ENCODE assay signal across 20 mouse cellular contexts in the genomic region with DNA sequence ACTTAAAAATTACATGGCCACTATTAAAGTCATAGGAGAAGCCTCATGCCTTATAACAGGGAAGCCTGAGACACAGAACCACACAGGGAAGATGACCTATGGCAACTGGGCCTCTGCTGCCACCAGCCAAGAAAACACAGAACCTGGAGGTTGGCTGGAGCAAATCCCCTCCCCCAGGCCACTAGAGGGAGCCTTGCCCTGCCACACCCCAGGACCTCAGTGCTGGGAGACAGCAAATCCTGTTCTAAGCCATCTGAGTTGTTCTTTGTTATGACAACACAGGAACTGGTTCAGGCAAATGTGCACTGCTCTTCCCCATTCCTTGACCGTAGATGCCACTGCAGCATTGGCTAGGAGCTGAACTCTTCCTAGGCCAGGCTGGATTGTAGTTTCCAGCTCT. TPM values are rescaled to one million over a fixed set of nuclear protein-coding genes. Genes with fewer than 3 reads are reported as not detected.
DNase-seq lines count a peak whose midpoint lies in the region; ATAC-seq and TF ChIP-seq lines count a peak whose summit lies in the region.
"Had no signal": no experiment of that assay in that cellular context is flagged by ENCODE, and none has a peak within 500 bp of the region (broad histone marks: within the 10 kb centered on the region; RNA-seq: fewer than 3 reads in every experiment).

No protein-coding gene starts in this region.

- H3K4me1 ChIP-seq in heart, postnatal 0 days (ENCODE audit: control insufficient read depth, insufficient read depth) = no peaks in the 10 kb centered on the region
- H3K4me1 ChIP-seq in ES-E14 (ENCODE audit: control insufficient read depth in 2 of 2, insufficient read depth in 2 of 2, low read length in 2 of 2, poor library complexity in 1 of 2) = no peaks in the 10 kb centered on the region
- H3K4me1 ChIP-seq in liver, postnatal 0 days (ENCODE audit: insufficient read depth) = no peaks in the 10 kb centered on the region
- no peaks in the 10 kb centered on the region for H3K4me1 ChIP-seq in embryonic facial prominence, embryonic 10.5 days
- H3K4me1 ChIP-seq: embryonic facial prominence, embryonic 12.5 days; limb, embryonic 12.5 days; midbrain, embryonic 12.5 days had no signal

- no peak for TF ChIP-seq EP300 in heart, postnatal 0 days (IDR thresholded peaks at IDR 0.05; ENCODE audit: low read depth)
- TF ChIP-seq EP300 in liver, postnatal 0 days (IDR thresholded peaks at IDR 0.05; ENCODE audit: low read depth) = no peak

- no peak overlapping the region for H3K4me3 ChIP-seq in heart, postnatal 0 days (ENCODE audit: low read depth, low read length)
- no peak overlapping the region for H3K4me3 ChIP-seq in ES-E14 (ENCODE audit: insufficient read depth in 1 of 2, low read depth in 1 of 2, low read length in 2 of 2, poor library complexity in 1 of 2, severe bottlenecking in 1 of 2)
- no peak overlapping the region for H3K4me3 ChIP-seq in liver, postnatal 0 days (ENCODE audit: low read depth, low read length)
- no peak overlapping the region for H3K4me3 ChIP-seq in embryonic facial prominence, embryonic 10.5 days
- H3K4me3 ChIP-seq: embryonic facial prominence, embryonic 12.5 days; limb, embryonic 12.5 days; midbrain, embryonic 12.5 days had no signal

- no peak for ATAC-seq in heart, postnatal 0 days (ENCODE audit: insufficient read depth, low read depth)
- no peak for ATAC-seq in liver, postnatal 0 days

- 79% methylated on average over 1 of the region's 1 CpGs for whole genome bisulfite sequencing in heart, postnatal 0 days
- 58% methylated on average over 1 of the region's 1 CpGs for WGBS in liver, postnatal 0 days (ENCODE audit: insufficient replicate concordance)
- WGBS in embryonic facial prominence, embryonic 10.5 days = 85% methylated on average over 1 of the region's 1 CpGs

- H3K4me2 ChIP-seq in heart, postnatal 0 days (ENCODE audit: low read depth, low read length) = no peak overlapping the region
- no peak overlapping the region for H3K4me2 ChIP-seq in liver, postnatal 0 days (ENCODE audit: low read depth, low read length)
- H3K4me2 ChIP-seq: embryonic facial prominence, embryonic 12.5 days; limb, embryonic 12.5 days; midbrain, embryonic 12.5 days had no signal

- H3K9ac ChIP-seq in heart, postnatal 0 days (replicated peaks; ENCODE audit: low read depth, low read length) = no peak overlapping the region
- no peak overlapping the region for H3K9ac ChIP-seq in ES-E14 (ENCODE audit: insufficient read depth, low read depth, low read length, poor library complexity, severe bottlenecking)
- H3K9ac ChIP-seq in liver, postnatal 0 days (replicated peaks) = no peak overlapping the region
- H3K9ac ChIP-seq: embryonic facial prominence, embryonic 12.5 days; limb, embryonic 12.5 days; midbrain, embryonic 12.5 days had no signal

- in situ Hi-C loops in ES-E14 (cut with MboI; ENCODE audit: low sequenced_read_pairs in 2 of 2, unreplicated experiment in 2 of 2) = no loop called here

- TF ChIP-seq CTCF in heart, postnatal 0 days (IDR thresholded peaks at IDR 0.05; ENCODE audit: low read depth) = peak; percentile 27; the same call in 1 of the 2 replicates
- peak; percentile 51 for TF ChIP-seq CTCF in liver, postnatal 0 days (IDR thresholded peaks at IDR 0.05; ENCODE audit: low read depth)

- no peak for DNase-seq in heart, postnatal 0 days (ENCODE audit: low spot score)
- no peak for DNase-seq in heart, adult 18-20 months
- peak; percentile 13 to 53 for DNase-seq in spleen, postnatal 4 days (ENCODE audit: low spot score in 2 of 2)
- no peak for DNase-seq in spleen, postnatal 36 days (ENCODE audit: low spot score in 2 of 2)
- no peak for DNase-seq in ES-E14 (ENCODE audit: low read depth, low spot score)
- peak; percentile 15 for DNase-seq in liver, postnatal 0 days
- DNase-seq in frontal cortex, postnatal 10 days (ENCODE audit: low spot score in 2 of 2) = no peak
- no peak for DNase-seq in embryonic facial prominence, embryonic 10.5 days (ENCODE audit: low spot score)
- DNase-seq: cerebellum, adult 2 months; kidney, adult 18-20 months; layer of hippocampus, postnatal 36 days; lung, postnatal 14 days; right cerebral cortex, adult 18-20 months had no signal

- no peak overlapping the region for H3K27ac ChIP-seq in heart, postnatal 0 days (ENCODE audit: low read depth)
- H3K27ac ChIP-seq in ES-E14 (ENCODE audit: insufficient read depth, low read depth, low read length, poor library complexity, severe bottlenecking) = no peak overlapping the region
- no peak overlapping the region for H3K27ac ChIP-seq in liver, postnatal 0 days (ENCODE audit: low read depth)
- H3K27ac ChIP-seq in embryonic facial prominence, embryonic 10.5 days (replicated peaks) = no peak overlapping the region
- H3K27ac ChIP-seq: embryonic facial prominence, embryonic 12.5 days; limb, embryonic 12.5 days; midbrain, embryonic 12.5 days had no signal

- H3K36me3 ChIP-seq in heart, postnatal 0 days (replicated peaks; ENCODE audit: control insufficient read depth, insufficient read depth, low read length) = no peaks in the 10 kb centered on the region
- no peaks in the 10 kb centered on the region for H3K36me3 ChIP-seq in ES-E14 (ENCODE audit: control insufficient read depth, insufficient read depth, low read length, poor library complexity, severe bottlenecking)
- no peaks in the 10 kb centered on the region for H3K36me3 ChIP-seq in liver, postnatal 0 days (replicated peaks; ENCODE audit: insufficient read depth, low read length)
- no peaks in the 10 kb centered on the region for H3K36me3 ChIP-seq in embryonic facial prominence, embryonic 10.5 days (replicated peaks)
- H3K36me3 ChIP-seq: embryonic facial prominence, embryonic 12.5 days; limb, embryonic 12.5 days; midbrain, embryonic 12.5 days had no signal

- no peaks in the 10 kb centered on the region for H3K27me3 ChIP-seq in heart, postnatal 0 days (ENCODE audit: control insufficient read depth, insufficient read depth, low read length)
- no peaks in the 10 kb centered on the region for H3K27me3 ChIP-seq in liver, postnatal 0 days (ENCODE audit: insufficient read depth, low read length)
- H3K27me3 ChIP-seq in embryonic facial prominence, embryonic 10.5 days (replicated peaks; ENCODE audit: low read depth, poor library complexity, severe bottlenecking) = no peaks in the 10 kb centered on the region
- H3K27me3 ChIP-seq: embryonic facial prominence, embryonic 12.5 days; limb, embryonic 12.5 days; midbrain, embryonic 12.5 days had no signal

- H3K9me3 ChIP-seq in heart, postnatal 0 days (replicated peaks; ENCODE audit: control insufficient read depth, low read length) = no peaks in the 10 kb centered on the region
- H3K9me3 ChIP-seq in ES-E14 (ENCODE audit: control insufficient read depth, insufficient read depth, low read depth, low read length) = no peaks in the 10 kb centered on the region
- H3K9me3 ChIP-seq in liver, postnatal 0 days (ENCODE audit: low read length) = no peaks in the 10 kb centered on the region
- no peaks in the 10 kb centered on the region; the same call in 1 of the 2 replicates for H3K9me3 ChIP-seq in embryonic facial prominence, embryonic 10.5 days
- H3K9me3 ChIP-seq: embryonic facial prominence, embryonic 12.5 days; limb, embryonic 12.5 days; midbrain, embryonic 12.5 days had no signal

TF ChIP-seq in ES-E14, 5 proteins besides CTCF, POLR2A, EP300 and RAD21:
- TF ChIP-seq ZNF384 (IDR thresholded peaks at IDR 0.05; ENCODE audit: low read depth, low read length) = no peak
- no peak for TF ChIP-seq CHD2 (IDR thresholded peaks at IDR 0.05; ENCODE audit: low read depth, low read length)
- peak; percentile 12; the same call in 1 of the 2 replicates for TF ChIP-seq ZC3H11A (IDR thresholded peaks at IDR 0.05; ENCODE audit: borderline replicate concordance, low read depth, low read length)
- no peak for TF ChIP-seq MAFK (IDR thresholded peaks at IDR 0.05; ENCODE audit: insufficient read depth, low read depth, low read length)
- no peak for TF ChIP-seq HCFC1 (IDR thresholded peaks at IDR 0.05; ENCODE audit: borderline replicate concordance, insufficient read depth, low read length)

RNA-seq across cellular contexts. Expression of gene Gm30302, which starts 8.3 kb away (rescaled TPM):
- total RNA-seq in heart, postnatal 0 days (2014; rRNA removed; ENCODE audit: low replicate concordance) = not detected in 2 replicates
- 0.25 and 0.27 TPM in 2 replicates for polyA plus RNA-seq in heart, postnatal 0 days (2015; fragmentation: Nextera tagmentation; extraction: Ambion mirVana)
- under 1 TPM; 0.10 to 0.49 TPM for total RNA-seq in heart, adult 18-20 months (2021)
- not detected in 2 replicates for total RNA-seq in ES-E14 (2012; rRNA removed)
- polyA plus RNA-seq in liver, postnatal 0 days (2015; fragmentation: Nextera tagmentation; extraction: Ambion mirVana) = 0.04 TPM in 1 of 2 replicates, not detected in the other
- polyA plus RNA-seq in embryonic facial prominence, embryonic 10.5 days (2016; fragmentation: Nextera tagmentation; extraction: Ambion mirVana) = not detected in 2 replicates
- total RNA-seq: gastrocnemius, adult 8-10 months; layer of hippocampus, postnatal 36 days had no signal
- polyA plus RNA-seq: cerebellum, adult 2 months; embryonic facial prominence, embryonic 12.5 days; forebrain, embryonic 11.5 days; heart, embryonic 16.5 days; limb, embryonic 12.5 days; midbrain, embryonic 12.5 days; neural tube, embryonic 11.5 days had no signal

Comparison
In these comparisons a context has a peak if more than half of its experiments do, and no peak if none do; other contexts are left out.
1. DNase-seq: peak in spleen, postnatal 4 days (2 of 2) and liver, postnatal 0 days (single experiment); none in heart, postnatal 0 days (single experiment), heart, adult 18-20 months (0 of 2), spleen, postnatal 36 days (0 of 2), ES-E14 (single experiment), frontal cortex, postnatal 10 days (0 of 2) and embryonic facial prominence, embryonic 10.5 days (single experiment).